Mouse (Mus musculus) stomach, postnatal 0 days (tissue): ENCODE measurements at regions not wholly inside any gene's neighbourhood (a gene's known extent, or its start where the extent isn't known, plus 50 kb on each side); places are given as distances from the start of the nearest gene placed in this dataset.

Source experiments
- CTCF ChIP-seq: IDR thresholded peaks from 2 replicates; pipeline ENCODE4 v1.5.1; 2016; ENCODE audit warnings: antibody characterized with exemption, low read depth, mild to moderate bottlenecking, moderate library complexity
- EP300 ChIP-seq: optimal IDR thresholded peaks from 2 replicates; pipeline ENCODE3; 2016; ENCODE audit warnings: antibody characterized with exemption

GRCm38 (mm10) chr5:101523490-101523889 is 141.3 kb downstream of the Nkx6-1 start:
- TF ChIP-seq CTCF, result no peak
- TF ChIP-seq EP300, result no peak
